Mouse (Mus musculus) right cerebral cortex, postnatal 10 days (tissue): ENCODE measurements around the gene Sema3e.
A peak's percentile ranks its signal among the peaks of the same experiment; 100 is the strongest.

Source experiments
- DNase-seq, 2 experiments: peaks; one replicate each; pipeline ENCODE4 v3.0.0; 2021; ENCODE audit warnings: low spot score in 2 of 2

Gene Sema3e

GRCm38 (mm10) chr5:14073152-14073551 lies 48.1 kb downstream of the Sema3e start:
- no peak for DNase-seq

GRCm38 (mm10) chr5:14088100-14088499 lies 63.0 kb downstream of the Sema3e start:
- DNase-seq: peak; percentile 55 to 65

GRCm38 (mm10) chr5:14089875-14090608 lies 65.0 kb downstream of the Sema3e start:
- DNase-seq: no peak

- no peak for DNase-seq
These were observed 65.5 kb downstream of the Sema3e start for GRCm38 (mm10) chr5:14090609-14090969.

GRCm38 (mm10) chr5:14092262-14092776 lies 67.2 kb downstream of the Sema3e start:
- peak in 1 of 2 experiments; percentile 26 for DNase-seq

- no peak for DNase-seq
These were observed 71.1 kb downstream of the Sema3e start for GRCm38 (mm10) chr5:14096196-14096595.

- DNase-seq: no peak
These were observed 73.6 kb downstream of the Sema3e start for GRCm38 (mm10) chr5:14098677-14099076.

GRCm38 (mm10) chr5:14107365-14107764 lies 82.3 kb downstream of the Sema3e start:
- no peak for DNase-seq

- DNase-seq: no peak
These were observed 83.9 kb downstream of the Sema3e start for GRCm38 (mm10) chr5:14109001-14109400.

- peak; percentile 26 to 36 for DNase-seq
These were observed 86.3 kb downstream of the Sema3e start for GRCm38 (mm10) chr5:14111401-14111800.

GRCm38 (mm10) chr5:14121902-14122301 lies 96.8 kb downstream of the Sema3e start:
- no peak for DNase-seq

- no peak for DNase-seq
These were observed 101.5 kb downstream of the Sema3e start for GRCm38 (mm10) chr5:14126591-14126990.

GRCm38 (mm10) chr5:14135929-14136328 lies 110.9 kb downstream of the Sema3e start:
- DNase-seq: no peak

GRCm38 (mm10) chr5:14138725-14139124 lies 113.6 kb downstream of the Sema3e start:
- DNase-seq: no peak

GRCm38 (mm10) chr5:14162579-14162978 lies 137.5 kb downstream of the Sema3e start:
- DNase-seq: no peak

- no peak for DNase-seq
These were observed 138.2 kb downstream of the Sema3e start for GRCm38 (mm10) chr5:14163280-14163679.

- DNase-seq: no peak
These were observed 142.7 kb downstream of the Sema3e start for GRCm38 (mm10) chr5:14167776-14168175.

- no peak for DNase-seq
These were observed 148.5 kb downstream of the Sema3e start for GRCm38 (mm10) chr5:14173355-14174183.

GRCm38 (mm10) chr5:14180571-14180970 lies 155.5 kb downstream of the Sema3e start:
- no peak for DNase-seq

- no peak for DNase-seq
These were observed 157.1 kb downstream of the Sema3e start for GRCm38 (mm10) chr5:14182156-14182555.

- DNase-seq: peak; percentile 21 to 38
These were observed 170.2 kb downstream of the Sema3e start for GRCm38 (mm10) chr5:14195172-14195819.

- DNase-seq: no peak
These were observed 173.4 kb downstream of the Sema3e start for GRCm38 (mm10) chr5:14198344-14199040.
